Mouse (Mus musculus) liver, embryonic 14.5 days (tissue): ENCODE data around the gene Cct6b.

ENCODE experiments used
- CTCF ChIP-seq: IDR thresholded peaks from 2 replicates; pipeline ENCODE4 v1.5.1; 2016; ENCODE audit warnings: antibody characterized with exemption, low read depth, control low read depth
- EP300 ChIP-seq: IDR thresholded peaks from 2 replicates; pipeline ENCODE4 v1.6.1; 2016; ENCODE audit warnings: antibody characterized with exemption, low read depth

DNA sequence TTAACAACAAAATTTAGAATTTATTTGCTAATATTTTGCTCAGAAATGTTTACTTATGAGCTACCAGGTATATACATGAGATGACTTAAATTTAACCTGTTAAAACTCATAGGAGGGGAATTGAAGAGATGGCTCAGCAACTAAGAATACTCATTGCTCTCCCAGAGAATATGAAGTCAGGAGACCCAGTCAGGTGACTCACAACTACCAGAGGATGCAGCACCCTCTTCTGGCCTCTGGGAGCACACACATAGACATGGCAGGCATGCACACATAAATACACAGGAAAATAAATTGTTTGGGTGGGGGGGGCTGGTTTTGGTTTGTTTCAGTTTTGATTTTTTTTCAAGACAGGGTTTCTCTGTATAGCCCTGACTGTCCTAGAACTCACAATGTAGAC, 25.1 kb downstream of the Cct6b start:
- TF ChIP-seq EP300 (no peak), CTCF (no peak)
